Mouse (Mus musculus) lung, postnatal 25 days (tissue): ENCODE data around the gene Prrg1.
"Not testable (repeated sequence)": the region's sequence is repeated elsewhere in the genome, so short reads cannot be mapped to it uniquely, and the experiment has no call there.

ENCODE experiments used
- DNase-seq: peaks from one replicate; pipeline ENCODE4 v3.0.0; 2022; ENCODE audit warnings: low spot score

Gene Prrg1

GRCm38 (mm10) chrX:78583202-78584004, at the start of gene Prrg1:
Gene Prrg1, minus strand, starts transcription at chrX:78583896.
- DNase-seq: peak; percentile 68

GRCm38 (mm10) chrX:78605814-78606213, 22.1 kb upstream of the Prrg1 start:
- DNase-seq: no peak

GRCm38 (mm10) chrX:78593138-78593537, 9.4 kb upstream of the Prrg1 start:
- no peak for DNase-seq

GRCm38 (mm10) chrX:78582854-78583201, 868 bp downstream of the Prrg1 start:
- peak; percentile 40 for DNase-seq

- no peak for DNase-seq
Observed at GRCm38 (mm10) chrX:78563451-78563850, 20.2 kb downstream of the Prrg1 start.

GRCm38 (mm10) chrX:78553399-78553798, 30.3 kb downstream of the Prrg1 start:
- no peak for DNase-seq

GRCm38 (mm10) chrX:78552704-78553103, 31.0 kb downstream of the Prrg1 start:
- no peak for DNase-seq

GRCm38 (mm10) chrX:78547696-78548095, 36.0 kb downstream of the Prrg1 start:
- DNase-seq: no peak

- peak; percentile 1 for DNase-seq
Observed at GRCm38 (mm10) chrX:78539734-78540133, 44.0 kb downstream of the Prrg1 start.

- DNase-seq: no peak
Observed at GRCm38 (mm10) chrX:78538632-78539316, 44.9 kb downstream of the Prrg1 start.

- peak; percentile 20 for DNase-seq
Observed at GRCm38 (mm10) chrX:78518301-78518700, 65.4 kb downstream of the Prrg1 start.

GRCm38 (mm10) chrX:78482987-78483386, 100.7 kb downstream of the Prrg1 start:
- DNase-seq: no peak

GRCm38 (mm10) chrX:78479710-78480109, 104.0 kb downstream of the Prrg1 start:
- no peak for DNase-seq

GRCm38 (mm10) chrX:78434357-78434756, 149.3 kb downstream of the Prrg1 start:
- DNase-seq: no peak

- DNase-seq: not testable (repeated sequence)
Observed at GRCm38 (mm10) chrX:78403346-78403745, 180.3 kb downstream of the Prrg1 start.
